In genomic region chr2:156224043-156224442, GRCm38 (mm10) we compare ENCODE assay signal across 1 mouse cellular context.
TF ChIP-seq lines count a peak whose summit lies in the region.

No protein-coding gene starts in this region.

TF ChIP-seq in MEL, 35 proteins besides CTCF, POLR2A, EP300 and RAD21 (continued from another document):
- TF ChIP-seq E2F4 (IDR thresholded peaks at IDR 0.05; ENCODE audit: borderline replicate concordance, low read depth, low read length): no peak
- peak; percentile 95 for TF ChIP-seq GATA1 (IDR thresholded peaks at IDR 0.05; ENCODE audit: low read depth, low read length)
- TF ChIP-seq MYC (IDR thresholded peaks at IDR 0.05; ENCODE audit: low read depth, low read length): no peak
